Comparison of ENCODE assay signal across 8 mouse cellular contexts in the genomic region with DNA sequence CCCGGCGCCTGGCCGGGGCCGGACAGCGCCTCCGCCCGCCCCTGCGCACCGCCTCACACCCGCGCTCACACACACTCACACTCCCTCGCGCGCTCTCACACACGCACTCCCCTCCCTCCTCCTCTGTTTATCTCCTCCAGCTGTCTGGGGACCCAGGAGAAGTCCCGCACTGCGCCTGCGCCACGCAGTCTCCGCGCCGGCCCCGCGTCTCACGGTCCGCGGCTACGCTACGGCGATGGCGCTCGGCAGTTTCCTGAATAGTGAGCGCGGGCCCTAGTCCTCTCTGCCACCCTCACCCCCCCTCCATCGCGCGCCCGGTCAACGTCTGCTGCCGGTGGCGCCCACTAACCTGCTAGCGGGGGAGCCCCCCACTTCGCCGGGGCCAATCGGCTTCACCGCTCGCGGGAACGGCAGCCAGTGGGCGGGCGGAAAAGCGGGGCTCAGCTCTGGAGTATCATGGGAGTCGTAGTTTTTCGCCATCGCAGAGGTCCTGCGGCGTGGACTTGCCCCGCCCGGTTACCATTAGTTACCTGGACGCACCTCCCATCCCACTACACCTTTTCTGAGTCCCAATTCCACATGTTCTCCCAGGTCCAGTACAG. TPM values are rescaled to one million over a fixed set of nuclear protein-coding genes. Genes with fewer than 3 reads are reported as not detected.
DNase-seq lines count a peak whose midpoint lies in the region; ATAC-seq lines count a peak whose summit lies in the region.

No protein-coding gene starts in this region.

- H3K79me2 ChIP-seq in macrophage (ENCODE audit: inconsistent target), result peaks cover 12% of the 10 kb centered on the region; the same call in 1 of the 2 replicates

- H3K27me3 ChIP-seq in hindbrain, embryonic 16.5 days (replicated peaks; ENCODE audit: control insufficient read depth, insufficient read depth, low read length), result no peaks in the 10 kb centered on the region

- peak; percentile 89 for DNase-seq in R1 (ENCODE audit: low read depth, low spot score)
- DNase-seq in cerebellum, postnatal 25 days, result peak; percentile 100
- DNase-seq in frontal cortex, postnatal 36 days (ENCODE audit: low spot score in 2 of 2), result peak; percentile 98 to 99
- peak; percentile 98 to 99 for DNase-seq in left cerebral cortex, adult 18-20 months (ENCODE audit: low spot score in 2 of 2)
- DNase-seq in right cerebral cortex, adult 18-20 months, result peak; percentile 99
- peak; percentile 92 for DNase-seq in urinary bladder, postnatal 10 days (ENCODE audit: low spot score)

- H3K36me3 ChIP-seq in hindbrain, embryonic 16.5 days (ENCODE audit: control insufficient read depth, insufficient read depth, low read length), result no peaks in the 10 kb centered on the region
- H3K36me3 ChIP-seq in macrophage (ENCODE audit: inconsistent target), result no peaks in the 10 kb centered on the region

- H3K27ac ChIP-seq in hindbrain, embryonic 16.5 days (ENCODE audit: low read depth, low read length), result peak overlapping the region; percentile 83
- no peak overlapping the region for H3K27ac ChIP-seq in macrophage

- peak overlapping the region; percentile 71 for H3K4me3 ChIP-seq in hindbrain, embryonic 16.5 days (ENCODE audit: low read length)
- H3K4me3 ChIP-seq in macrophage (ENCODE audit: inconsistent target), result peak overlapping the region; percentile 48; the same call in 1 of the 2 replicates

- peak; percentile 98 for ATAC-seq in hindbrain, embryonic 16.5 days

- H3K4me1 ChIP-seq in hindbrain, embryonic 16.5 days (ENCODE audit: control insufficient read depth, insufficient read depth, low read depth, low read length), result peaks cover 10% of the 10 kb centered on the region

- H3K4me2 ChIP-seq in hindbrain, embryonic 16.5 days (ENCODE audit: low read length), result peak overlapping the region; percentile 77

- peak overlapping the region; percentile 79 for H3K9ac ChIP-seq in hindbrain, embryonic 16.5 days (ENCODE audit: low read depth, low read length)

- 0% methylated on average over 45 of the region's 60 CpGs for WGBS in hindbrain, embryonic 16.5 days
- under 1% methylated on average over 59 of the region's 60 CpGs for WGBS in macrophage (ENCODE audit: missing documents)

- no peaks in the 10 kb centered on the region for H3K9me3 ChIP-seq in hindbrain, embryonic 16.5 days (ENCODE audit: control insufficient read depth, low read length)

RNA-seq across cellular contexts. Expression of a gene that starts 14.0 kb away (rescaled TPM):
- polyA plus RNA-seq in hindbrain, embryonic 16.5 days (2015; fragmentation: Nextera tagmentation; extraction: Ambion mirVana), result 18.8 and 21.3 TPM in 2 replicates
- 10 to 100 TPM; 61.2 to 68.1 TPM for total RNA-seq in left cerebral cortex, adult 18-20 months (2021)
- total RNA-seq in macrophage (2018; cell fraction: chromatin; rRNA removed), result 10 to 100 TPM; 12.4 to 41.2 (median 26.6) TPM
- total RNA-seq in macrophage (2018; cell fraction: cytosol; rRNA removed), result 10 to 100 TPM; 18.2 to 35.7 (median 26.8) TPM
- total RNA-seq in macrophage (2018; cell fraction: nucleus; rRNA removed), result 10 to 100 TPM; 19.2 to 33.6 (median 24.4) TPM
- 19.3 to 24.9 TPM (median 22.8 TPM) in 3 replicates for polyA plus RNA-seq in macrophage (2018)

RNA-seq across cellular contexts. Expression of a gene that starts 30.3 kb away (rescaled TPM):
- 9.8 and 9.9 TPM in 2 replicates for polyA plus RNA-seq in hindbrain, embryonic 16.5 days (2015; fragmentation: Nextera tagmentation; extraction: Ambion mirVana)
- total RNA-seq in left cerebral cortex, adult 18-20 months (2021), result 10 to 100 TPM; 46.3 to 47.9 TPM
- 10 to 100 TPM; 26.4 to 88.9 (median 67.3) TPM for total RNA-seq in macrophage (2018; cell fraction: chromatin; rRNA removed)
- total RNA-seq in macrophage (2018; cell fraction: cytosol; rRNA removed), result 10 to 100 TPM; 20.6 to 46.9 (median 31.9) TPM
- 100 to 1,000 TPM in 1 of 26 experiments, 10 to 100 TPM in 25; 42.2 to 108 (median 67.0) TPM for total RNA-seq in macrophage (2018; cell fraction: nucleus; rRNA removed)
- polyA plus RNA-seq in macrophage (2018), result 18.3 to 27.4 TPM (median 23.8 TPM) in 3 replicates
